Comparison of ENCODE assay signal across 13 mouse cellular contexts in genomic region chr2:33323799-33324595, GRCm38 (mm10). TPM values are rescaled to one million over a fixed set of nuclear protein-coding genes. Genes with fewer than 3 reads are reported as not detected.
DNase-seq lines count a peak whose midpoint lies in the region; ATAC-seq lines count a peak whose summit lies in the region.
"Had no signal": no experiment of that assay in that cellular context is flagged by ENCODE, and none has a peak within 500 bp of the region (broad histone marks: within the 10 kb centered on the region; RNA-seq: fewer than 3 reads in every experiment).

No protein-coding gene starts in this region.

- no peaks in the 10 kb centered on the region for H3K36me3 ChIP-seq in kidney, embryonic 15.5 days
- no peaks in the 10 kb centered on the region for H3K36me3 ChIP-seq in heart, embryonic 13.5 days
- peaks cover 20% of the 10 kb centered on the region for H3K36me3 ChIP-seq in forebrain, embryonic 12.5 days (replicated peaks)
- H3K36me3 ChIP-seq: heart, embryonic 15.5 days had no signal

- no peak overlapping the region for H3K27ac ChIP-seq in kidney, embryonic 15.5 days
- 0 out of 2 replicates have a peak overlapping the region, but pooled peaks have one; percentile 24 for H3K27ac ChIP-seq in heart, embryonic 13.5 days (replicated peaks)
- no peak overlapping the region for H3K27ac ChIP-seq in forebrain, embryonic 12.5 days
- H3K27ac ChIP-seq: forebrain, embryonic 15.5 days; heart, embryonic 15.5 days had no signal

- no peaks in the 10 kb centered on the region for H3K9me3 ChIP-seq in kidney, embryonic 15.5 days (replicated peaks)
- H3K9me3 ChIP-seq in heart, embryonic 13.5 days, result no peaks in the 10 kb centered on the region
- no peaks in the 10 kb centered on the region for H3K9me3 ChIP-seq in forebrain, embryonic 12.5 days
- H3K9me3 ChIP-seq: forebrain, embryonic 15.5 days; heart, embryonic 15.5 days had no signal

- no peak for ATAC-seq in kidney, embryonic 15.5 days (replicated peaks; ENCODE audit: low FRiP score)
- ATAC-seq in heart, embryonic 13.5 days (ENCODE audit: extremely low read depth, insufficient number of reproducible peaks, low FRiP score, low TSS enrichment), result no peak
- ATAC-seq in forebrain, embryonic 12.5 days (ENCODE audit: low FRiP score), result no peak
- ATAC-seq: forebrain, embryonic 15.5 days; intestine, postnatal 0 days had no signal

- peaks cover 3% of the 10 kb centered on the region; the same call in 1 of the 2 replicates for H3K4me1 ChIP-seq in kidney, embryonic 15.5 days
- H3K4me1 ChIP-seq in heart, embryonic 13.5 days, result peaks cover 46% of the 10 kb centered on the region
- no peaks in the 10 kb centered on the region; the same call in 1 of the 2 replicates for H3K4me1 ChIP-seq in forebrain, embryonic 12.5 days

- no peaks in the 10 kb centered on the region for H3K27me3 ChIP-seq in kidney, embryonic 15.5 days
- H3K27me3 ChIP-seq in heart, embryonic 13.5 days (replicated peaks), result no peaks in the 10 kb centered on the region
- H3K27me3 ChIP-seq in forebrain, embryonic 12.5 days, result no peaks in the 10 kb centered on the region
- H3K27me3 ChIP-seq: forebrain, embryonic 15.5 days; heart, embryonic 15.5 days had no signal

- H3K4me2 ChIP-seq in kidney, embryonic 15.5 days, result no peak overlapping the region
- no peak overlapping the region for H3K4me2 ChIP-seq in heart, embryonic 13.5 days
- H3K4me2 ChIP-seq in forebrain, embryonic 12.5 days, result no peak overlapping the region
- H3K4me2 ChIP-seq: forebrain, embryonic 15.5 days; heart, embryonic 15.5 days; liver, embryonic 11.5 days had no signal

- WGBS in kidney, embryonic 15.5 days, result 65% methylated on average over 8 of the region's 8 CpGs
- WGBS in heart, embryonic 13.5 days, result 63% methylated on average over 8 of the region's 8 CpGs
- 79% methylated on average over 8 of the region's 8 CpGs for WGBS in forebrain, embryonic 12.5 days

- no peak overlapping the region for H3K9ac ChIP-seq in kidney, embryonic 15.5 days
- no peak overlapping the region for H3K9ac ChIP-seq in heart, embryonic 13.5 days
- H3K9ac ChIP-seq in forebrain, embryonic 12.5 days, result no peak overlapping the region
- H3K9ac ChIP-seq: forebrain, embryonic 15.5 days; heart, embryonic 15.5 days had no signal

- no peak overlapping the region for H3K4me3 ChIP-seq in kidney, embryonic 15.5 days (replicated peaks)
- no peak overlapping the region for H3K4me3 ChIP-seq in heart, embryonic 13.5 days
- no peak overlapping the region for H3K4me3 ChIP-seq in forebrain, embryonic 12.5 days (replicated peaks)
- H3K4me3 ChIP-seq: forebrain, embryonic 15.5 days; heart, embryonic 15.5 days had no signal

- peak; percentile 58 for DNase-seq in gastrocnemius, adult 18-20 months (ENCODE audit: low spot score)
- DNase-seq in gastrocnemius, postnatal 4 days (ENCODE audit: low spot score in 2 of 2), result no peak
- peak; percentile 37 for DNase-seq in kidney, adult 9 months
- peak; percentile 32 for DNase-seq in 3T3-L1 (ENCODE audit: low read depth, low spot score)
- no peak for DNase-seq in ovary, postnatal 10 days (ENCODE audit: low spot score)
- DNase-seq: cerebellum, adult 2 months had no signal

RNA-seq across cellular contexts. Expression of gene Ralgps1, which starts 47.3 kb away (rescaled TPM):
- total RNA-seq in gastrocnemius, adult 18-20 months (2021), result 1 to 10 TPM; 2.0 to 3.3 TPM
- total RNA-seq in gastrocnemius, postnatal 4 days (2021), result 1 to 10 TPM; 5.5 to 5.8 TPM
- 5.5 and 5.9 TPM in 2 replicates for polyA plus RNA-seq in kidney, embryonic 15.5 days (2015; fragmentation: Nextera tagmentation; extraction: Ambion mirVana)
- 3.7 and 3.9 TPM in 2 replicates for polyA plus RNA-seq in heart, embryonic 13.5 days (2015; fragmentation: Nextera tagmentation; extraction: Ambion mirVana)
- 23.8 and 28.7 TPM in 2 replicates for polyA plus RNA-seq in forebrain, embryonic 12.5 days (2016; fragmentation: Nextera tagmentation; extraction: Ambion mirVana)

Comparison
In these comparisons a context has a peak if more than half of its experiments do, and no peak if none do; other contexts are left out.
1. DNase-seq: peak in gastrocnemius, adult 18-20 months (single experiment), kidney, adult 9 months (single experiment) and 3T3-L1 (single experiment); none in gastrocnemius, postnatal 4 days (0 of 2) and ovary, postnatal 10 days (single experiment).